Mouse (Mus musculus) spleen, adult 2 months (tissue): Measurements from ENCODE around the gene Chrng.

ENCODE experiments used
- CTCF ChIP-seq: fragments of 200-500 bp; IDR thresholded peaks from 2 replicates; pipeline ENCODE4 v1.5.1; 2011; ENCODE audit warnings: mild to moderate bottlenecking, inconsistent platforms; ENCODE audit not compliant: insufficient read depth, insufficient read length, insufficient replicate concordance; ENCODE audit errors: extremely low read depth
- POLR2A ChIP-seq: fragments of 200-500 bp; IDR thresholded peaks from 2 replicates; pipeline ENCODE4 v1.6.1; 2011; ENCODE audit warnings: low read depth, low read length, inconsistent platforms

- TF ChIP-seq POLR2A (no peak), CTCF (no peak)
Measured at GRCm38 (mm10) chr1:87255173-87255572, 50.7 kb downstream of the Chrng start.
